Mouse (Mus musculus) kidney, postnatal 0 days (tissue): ENCODE results near the gene Nav1. TPM values are rescaled to one million over a fixed set of nuclear protein-coding genes. Genes with fewer than 3 reads are reported as not detected.

Source experiments
- ATAC-seq: fragments of 200-750 bp; cut with Nextera tagmentation; replicated peaks from 2 replicates; pipeline ENCODE4 v1.8.0; 2017; ENCODE audit warnings: low read depth, moderate number of reproducible peaks, moderate TSS enrichment, moderate library complexity; ENCODE audit not compliant: low FRiP score
- DNase-seq: peaks from one replicate; pipeline ENCODE4 v3.0.0-alpha.2; 2016; ENCODE audit warnings: low spot score
- H3K27ac ChIP-seq: fragments of 300-500 bp; sonication (generic); 2 replicates; pipeline ENCODE4 v1.5.1; 2014; ENCODE audit warnings: mild to moderate bottlenecking
- H3K27me3 ChIP-seq: fragments of 300-500 bp; sonication (generic); 2 replicates; pipeline ENCODE4 v1.6.1; 2014; ENCODE audit warnings: low read length, mixed read lengths; ENCODE audit not compliant: insufficient read depth
- H3K36me3 ChIP-seq: fragments of 300-500 bp; sonication (generic); 2 replicates; pipeline ENCODE4 v1.6.1; 2014; ENCODE audit warnings: low read length, mixed read lengths; ENCODE audit not compliant: insufficient read depth
- H3K4me1 ChIP-seq: fragments of 300-500 bp; sonication (generic); replicated peaks from 2 replicates; pipeline ENCODE4 v1.6.1; 2014; ENCODE audit warnings: antibody characterized with exemption, low read length, mixed read lengths; ENCODE audit not compliant: insufficient read depth
- H3K4me2 ChIP-seq: fragments of 300-500 bp; sonication (generic); 2 replicates; pipeline ENCODE4 v1.6.1; 2014; ENCODE audit warnings: mild to moderate bottlenecking, low read length, moderate library complexity, mixed read lengths
- H3K4me3 ChIP-seq: fragments of 300-500 bp; sonication (generic); replicated peaks from 2 replicates; pipeline ENCODE4 v1.5.1; 2014; ENCODE audit warnings: low read depth, low read length
- H3K9ac ChIP-seq: fragments of 300-500 bp; sonication (generic); 2 replicates; pipeline ENCODE4 v1.6.1; 2014; ENCODE audit warnings: low read depth, low read length
- H3K9me3 ChIP-seq: fragments of 300-500 bp; sonication (generic); replicated peaks from 2 replicates; pipeline ENCODE4 v1.6.1; 2016; ENCODE audit warnings: low read length, inconsistent platforms, mixed read lengths
- CTCF ChIP-seq: IDR thresholded peaks from 2 replicates; pipeline ENCODE4 v1.5.1; 2016; ENCODE audit warnings: antibody characterized with exemption, low read depth, mild to moderate bottlenecking, moderate library complexity
- WGBS: fragments of 180-500 bp; shearing (Covaris S2); extraction: QIAGEN DNeasy Blood & Tissue Kit; methylation state at CpG from one replicate; pipeline ENCODE4 v1.1.7; 2014; 5-methylcytosine and 5-hydroxymethylcytosine counted together
- polyA plus RNA-seq: library from polyadenylated mRNA; unstranded; fragments of >200 nt; fragmentation: Nextera tagmentation; extraction: Ambion mirVana; gene quantifications from 2 replicates; pipeline ENCODE4 v1.2.1, GENCODE M21; 2015

Gene Nav1
- polyA plus RNA-seq, 1 experiment from 2014 or later, result 9.1 TPM

DNA sequence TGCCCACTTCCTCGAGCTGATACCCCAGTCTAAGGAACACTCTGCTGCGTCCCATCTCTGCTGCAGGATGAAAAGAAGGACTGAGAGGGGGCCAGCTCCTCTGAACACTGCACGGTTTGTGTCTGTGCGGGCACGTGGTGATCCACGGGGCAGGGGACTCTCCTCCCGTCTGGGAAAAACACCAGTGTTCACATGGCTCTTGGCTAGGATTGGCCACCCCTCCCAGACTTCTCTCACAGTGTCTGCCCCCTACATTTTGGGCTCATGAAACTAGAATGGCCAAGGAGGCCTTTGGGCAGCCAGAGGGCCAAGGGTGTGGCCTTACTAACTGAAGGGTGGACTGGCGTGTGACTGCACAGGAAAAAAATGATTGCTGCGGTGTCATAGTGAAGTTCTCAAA is 125.4 kb downstream of the Nav1 start:
- Histone ChIP-seq H3K4me2 (no peak overlapping the region), H3K27ac (no peak overlapping the region), H3K9ac (no peak overlapping the region), H3K4me1 (no peaks in the 10 kb centered on the region), H3K36me3 (0 out of 2 replicates have a peak, but pooled peaks cover 7% of the 10 kb centered on the region), H3K27me3 (no peaks in the 10 kb centered on the region), H3K9me3 (no peaks in the 10 kb centered on the region), H3K4me3 (no peak overlapping the region)
- ATAC-seq (no peak), DNase-seq (no peak)
- TF ChIP-seq CTCF, result no peak
- WGBS, result 87% methylated on average over 9 of the region's 9 CpGs

DNA sequence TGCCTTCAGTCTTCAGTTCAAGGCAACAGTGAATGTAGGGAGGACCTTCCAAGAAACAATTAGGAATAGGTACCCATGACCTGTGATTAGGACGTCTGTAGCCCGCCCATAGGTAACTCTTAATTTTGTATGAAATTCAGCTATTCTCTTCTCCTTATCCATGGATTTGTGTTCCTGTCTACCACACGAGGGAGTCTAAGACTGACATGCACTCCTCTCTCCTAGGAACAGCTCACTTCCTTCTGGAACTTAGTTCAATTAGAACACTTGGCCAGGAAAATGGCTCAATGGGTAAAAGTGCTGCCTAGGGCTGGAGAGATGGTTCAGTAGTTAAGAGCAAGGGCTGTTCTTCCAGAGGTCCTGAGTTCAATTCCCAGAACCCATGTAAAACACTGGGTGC is 126.3 kb downstream of the Nav1 start:
- Histone ChIP-seq H3K27ac (no peak overlapping the region), H3K9me3 (no peaks in the 10 kb centered on the region), H3K4me1 (no peaks in the 10 kb centered on the region), H3K9ac (no peak overlapping the region), H3K4me3 (no peak overlapping the region), H3K36me3 (0 out of 2 replicates have a peak, but pooled peaks cover 7% of the 10 kb centered on the region), H3K27me3 (no peaks in the 10 kb centered on the region), H3K4me2 (no peak overlapping the region)
- DNase-seq (no peak), ATAC-seq (no peak)
- peak; percentile 43; the same call in 1 of the 2 replicates for TF ChIP-seq CTCF
- 78% methylated on average over 3 of the region's 3 CpGs for WGBS

DNA sequence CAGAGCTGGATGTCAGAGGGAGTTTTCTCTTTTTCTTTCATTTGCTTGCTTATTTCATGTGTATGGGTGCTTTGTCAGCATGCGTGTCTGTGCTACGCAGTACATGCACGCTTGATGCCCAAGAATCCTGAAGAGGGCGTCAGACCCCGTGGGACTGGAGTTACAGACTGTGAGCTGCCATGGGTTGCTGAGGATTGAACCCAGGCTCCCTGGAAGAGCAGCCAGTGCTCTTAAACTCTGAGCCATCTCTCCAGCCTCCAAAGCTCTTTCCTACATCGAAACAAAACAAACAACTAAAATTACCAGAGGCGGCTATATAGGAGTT is 131.6 kb downstream of the Nav1 start:
- Histone ChIP-seq H3K9ac (no peak overlapping the region), H3K27ac (peak overlapping the region; percentile 55; the same call in 1 of the 2 replicates), H3K27me3 (no peaks in the 10 kb centered on the region), H3K36me3 (peaks cover 5% of the 10 kb centered on the region), H3K4me1 (no peaks in the 10 kb centered on the region; the same call in 1 of the 2 replicates), H3K9me3 (no peaks in the 10 kb centered on the region), H3K4me2 (0 out of 2 replicates have a peak overlapping the region, but pooled peaks have one; percentile 13), H3K4me3 (no peak overlapping the region)
- DNase-seq (no peak), ATAC-seq (no peak)
- peak; percentile 35; the same call in 1 of the 2 replicates for TF ChIP-seq CTCF
- 65% methylated on average over 7 of the region's 7 CpGs for WGBS

- DNase-seq, result peak; percentile 78
These were observed 132.1 kb downstream of the Nav1 start for GRCm38 (mm10) chr1:135474861-135475570.

GRCm38 (mm10) chr1:135472536-135472935 is 134.6 kb downstream of the Nav1 start:
- peaks cover 28% of the 10 kb centered on the region for H3K36me3 ChIP-seq

More at GRCm38 (mm10) chr1:135474861-135475570, 132.1 kb downstream of the Nav1 start:
- ATAC-seq, result no peak; the same call in 1 of the 2 replicates
- no peaks in the 10 kb centered on the region; the same call in 1 of the 2 replicates for H3K4me1 ChIP-seq
- no peaks in the 10 kb centered on the region for H3K9me3 ChIP-seq
- TF ChIP-seq CTCF, result no peak
- peaks cover 11% of the 10 kb centered on the region for H3K36me3 ChIP-seq
- WGBS, result 37% methylated on average over 15 of the region's 15 CpGs
- no peak overlapping the region for H3K4me3 ChIP-seq
- H3K4me2 ChIP-seq, result 0 out of 2 replicates have a peak overlapping the region, but pooled peaks have one; percentile 13
- no peak overlapping the region for H3K9ac ChIP-seq
- H3K27me3 ChIP-seq, result no peaks in the 10 kb centered on the region
- H3K27ac ChIP-seq, result peak overlapping the region; percentile 55

GRCm38 (mm10) chr1:135471742-135472141 is 135.4 kb downstream of the Nav1 start:
- ATAC-seq, result no peak

More at GRCm38 (mm10) chr1:135472536-135472935, 134.6 kb downstream of the Nav1 start:
- H3K4me3 ChIP-seq, result no peak overlapping the region
- no peak for DNase-seq
- no peaks in the 10 kb centered on the region; the same call in 1 of the 2 replicates for H3K4me1 ChIP-seq
- no peak overlapping the region for H3K4me2 ChIP-seq
- no peaks in the 10 kb centered on the region for H3K9me3 ChIP-seq
- TF ChIP-seq CTCF, result no peak
- no peak for ATAC-seq
- H3K9ac ChIP-seq, result no peak overlapping the region
- no peak overlapping the region for H3K27ac ChIP-seq
- WGBS, result 35% methylated on average over 5 of the region's 5 CpGs
- H3K27me3 ChIP-seq, result no peaks in the 10 kb centered on the region

More at GRCm38 (mm10) chr1:135471742-135472141, 135.4 kb downstream of the Nav1 start:
- Histone ChIP-seq H3K27me3 (no peaks in the 10 kb centered on the region), H3K9me3 (no peaks in the 10 kb centered on the region), H3K4me3 (no peak overlapping the region), H3K4me1 (no peaks in the 10 kb centered on the region; the same call in 1 of the 2 replicates), H3K36me3 (peaks cover 34% of the 10 kb centered on the region), H3K4me2 (no peak overlapping the region), H3K9ac (no peak overlapping the region), H3K27ac (no peak overlapping the region)
- DNase-seq, result no peak
- TF ChIP-seq CTCF, result no peak
- 86% methylated on average over 5 of the region's 5 CpGs for WGBS
